Mouse (Mus musculus) intestine, embryonic 16.5 days (tissue): ENCODE data around the gene Col13a1. TPM values are rescaled to one million over a fixed set of nuclear protein-coding genes. Genes with fewer than 3 reads are reported as not detected.
A peak's percentile ranks its signal among the peaks of the same experiment; 100 is the strongest.

Experiments
- ATAC-seq: fragments of 200-750 bp; cut with Nextera tagmentation; 2 replicates; pipeline ENCODE4 v1.8.0; 2017; ENCODE audit warnings: moderate TSS enrichment, moderate library complexity
- H3K27ac ChIP-seq: fragments of 300-500 bp; sonication (generic); 2 replicates; pipeline ENCODE4 v1.5.1; 2014; ENCODE audit warnings: mild to moderate bottlenecking, low read length
- H3K27me3 ChIP-seq: fragments of 300-500 bp; sonication (generic); replicated peaks from 2 replicates; pipeline ENCODE4 v1.6.1; 2014; ENCODE audit warnings: low read length, control low read depth, mixed read lengths; ENCODE audit not compliant: control insufficient read depth, insufficient read depth
- H3K36me3 ChIP-seq: fragments of 300-500 bp; sonication (generic); 2 replicates; pipeline ENCODE4 v1.6.1; 2014; ENCODE audit warnings: low read length, control low read depth; ENCODE audit not compliant: control insufficient read depth, insufficient read depth
- H3K4me1 ChIP-seq: fragments of 300-500 bp; sonication (generic); 2 replicates; pipeline ENCODE4 v1.6.1; 2014; ENCODE audit warnings: low read length, control low read depth, mixed read lengths; ENCODE audit not compliant: control insufficient read depth, insufficient read depth
- H3K4me2 ChIP-seq: fragments of 300-500 bp; sonication (generic); 2 replicates; pipeline ENCODE4 v1.6.1; 2014; ENCODE audit warnings: low read depth, low read length, control low read depth
- H3K4me3 ChIP-seq: fragments of 300-500 bp; sonication (generic); 2 replicates; pipeline ENCODE4 v1.5.1; 2014; ENCODE audit warnings: mild to moderate bottlenecking, low read length
- H3K9ac ChIP-seq: fragments of 300-500 bp; sonication (generic); 2 replicates; pipeline ENCODE4 v1.6.1; 2014; ENCODE audit warnings: low read depth, low read length
- H3K9me3 ChIP-seq: fragments of 300-500 bp; sonication (generic); 2 replicates; pipeline ENCODE4 v1.6.1; 2016; ENCODE audit warnings: low read length, control low read depth; ENCODE audit not compliant: control insufficient read depth
- WGBS: fragments of 180-500 bp; shearing (Covaris S2); extraction: QIAGEN DNeasy Blood & Tissue Kit; methylation state at CpG from one replicate; pipeline ENCODE4 v1.1.7; 2014; 5-methylcytosine and 5-hydroxymethylcytosine counted together
- polyA plus RNA-seq: library from polyadenylated mRNA; unstranded; fragments of >200 nt; fragmentation: Nextera tagmentation; extraction: Ambion mirVana; gene quantifications from 2 replicates; pipeline ENCODE4 v1.2.1, GENCODE M21; 2015

The Col13a1 gene
- polyA plus RNA-seq, 1 experiment from 2014 or later, result 4.5 TPM

GRCm38 (mm10) chr10:61919496-61919895 lies 59.4 kb downstream of the Col13a1 start:
- H3K9ac ChIP-seq, result no peak overlapping the region
- no peak overlapping the region for H3K4me3 ChIP-seq
- peaks cover 9% of the 10 kb centered on the region for H3K4me1 ChIP-seq
- WGBS, result 72% methylated on average over 4 of the region's 4 CpGs
- no peak overlapping the region for H3K4me2 ChIP-seq
- no peaks in the 10 kb centered on the region for H3K27me3 ChIP-seq
- no peaks in the 10 kb centered on the region for H3K9me3 ChIP-seq
- no peaks in the 10 kb centered on the region for H3K36me3 ChIP-seq
- H3K27ac ChIP-seq, result peak overlapping the region; percentile 82
- no peak for ATAC-seq

- H3K4me1 ChIP-seq, result peaks cover 9% of the 10 kb centered on the region
- no peaks in the 10 kb centered on the region for H3K36me3 ChIP-seq
- H3K4me2 ChIP-seq, result no peak overlapping the region
- no peaks in the 10 kb centered on the region for H3K27me3 ChIP-seq
- no peak for ATAC-seq
- WGBS, result 94% methylated on average over 12 of the region's 12 CpGs
- no peak overlapping the region for H3K27ac ChIP-seq
- no peaks in the 10 kb centered on the region for H3K9me3 ChIP-seq
- H3K4me3 ChIP-seq, result no peak overlapping the region
- H3K9ac ChIP-seq, result no peak overlapping the region
Measured at GRCm38 (mm10) chr10:61917066-61917465, 61.8 kb downstream of the Col13a1 start.

DNA sequence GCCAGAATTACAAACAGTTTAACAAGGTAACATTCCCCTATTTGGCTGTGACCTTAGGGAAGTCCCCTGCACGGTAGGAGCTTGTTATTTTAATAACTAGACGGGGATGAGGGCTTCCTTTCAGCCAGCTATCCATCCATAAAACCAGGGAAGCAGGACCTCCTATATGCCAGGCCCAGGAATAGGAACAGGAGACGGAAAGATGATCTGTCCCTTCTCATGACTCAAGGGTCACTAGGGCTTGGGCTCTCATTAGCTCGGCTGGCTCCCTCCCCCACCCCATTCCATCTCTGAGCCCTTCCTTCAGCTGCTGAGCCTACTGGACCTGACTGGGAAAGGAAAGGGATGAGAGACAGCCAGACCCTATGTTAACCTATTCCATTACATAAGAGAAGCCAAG lies 67.1 kb downstream of the Col13a1 start:
- H3K4me2 ChIP-seq, result no peak overlapping the region
- 62% methylated on average over 4 of the region's 4 CpGs for WGBS
- H3K4me1 ChIP-seq, result no peaks in the 10 kb centered on the region
- H3K9ac ChIP-seq, result no peak overlapping the region
- H3K27me3 ChIP-seq, result no peaks in the 10 kb centered on the region
- no peaks in the 10 kb centered on the region for H3K36me3 ChIP-seq
- H3K4me3 ChIP-seq, result no peak overlapping the region
- no peak for ATAC-seq
- H3K27ac ChIP-seq, result no peak overlapping the region
- H3K9me3 ChIP-seq, result no peaks in the 10 kb centered on the region

GRCm38 (mm10) chr10:61909004-61909403 lies 69.9 kb downstream of the Col13a1 start:
- Histone ChIP-seq H3K27ac (no peak overlapping the region), H3K27me3 (no peaks in the 10 kb centered on the region), H3K4me1 (peaks cover 6% of the 10 kb centered on the region; the same call in 1 of the 2 replicates), H3K9ac (no peak overlapping the region), H3K36me3 (no peaks in the 10 kb centered on the region), H3K4me2 (no peak overlapping the region), H3K4me3 (no peak overlapping the region), H3K9me3 (no peaks in the 10 kb centered on the region)
- 66% methylated on average over 3 of the region's 3 CpGs for whole genome bisulfite sequencing
- ATAC-seq, result no peak

- Histone ChIP-seq H3K4me3 (no peak overlapping the region), H3K9ac (no peak overlapping the region), H3K4me2 (no peak overlapping the region), H3K27ac (no peak overlapping the region), H3K36me3 (no peaks in the 10 kb centered on the region), H3K4me1 (peaks cover 10% of the 10 kb centered on the region; the same call in 1 of the 2 replicates), H3K27me3 (no peaks in the 10 kb centered on the region), H3K9me3 (no peaks in the 10 kb centered on the region)
- 0 out of 2 replicates have a peak, but pooled peaks have one; percentile 21 for ATAC-seq
- 33% methylated on average over 5 of the region's 5 CpGs for WGBS
Measured at GRCm38 (mm10) chr10:61906226-61906625, 72.7 kb downstream of the Col13a1 start.

DNA sequence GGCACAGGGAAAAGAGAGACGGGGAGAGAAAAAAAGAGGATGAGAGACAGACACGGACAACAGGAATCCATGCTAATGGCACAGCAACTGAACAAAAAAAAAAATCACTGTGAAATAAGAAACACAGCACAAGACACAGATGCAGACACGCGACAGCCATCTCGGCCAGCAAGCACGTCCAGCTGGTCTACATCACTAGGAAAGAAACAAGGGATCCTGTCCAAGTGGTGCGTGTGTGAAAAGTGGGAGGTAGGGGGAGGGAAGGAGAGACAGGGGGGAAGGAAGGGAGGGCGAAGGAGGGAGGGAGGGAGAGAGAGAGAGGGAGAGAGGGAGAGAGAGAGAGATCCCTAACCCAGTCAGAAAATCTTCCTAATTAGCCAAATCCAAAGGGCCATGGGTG lies 73.6 kb downstream of the Col13a1 start:
- H3K4me1 ChIP-seq, result peaks cover 10% of the 10 kb centered on the region; the same call in 1 of the 2 replicates
- no peaks in the 10 kb centered on the region for H3K9me3 ChIP-seq
- no peaks in the 10 kb centered on the region for H3K36me3 ChIP-seq
- WGBS, result 40% methylated on average over 8 of the region's 8 CpGs
- no peaks in the 10 kb centered on the region for H3K27me3 ChIP-seq
- peak overlapping the region; percentile 31 for H3K27ac ChIP-seq
- no peak overlapping the region for H3K9ac ChIP-seq
- H3K4me3 ChIP-seq, result no peak overlapping the region
- ATAC-seq, result peak; percentile 72
- no peak overlapping the region for H3K4me2 ChIP-seq

DNA sequence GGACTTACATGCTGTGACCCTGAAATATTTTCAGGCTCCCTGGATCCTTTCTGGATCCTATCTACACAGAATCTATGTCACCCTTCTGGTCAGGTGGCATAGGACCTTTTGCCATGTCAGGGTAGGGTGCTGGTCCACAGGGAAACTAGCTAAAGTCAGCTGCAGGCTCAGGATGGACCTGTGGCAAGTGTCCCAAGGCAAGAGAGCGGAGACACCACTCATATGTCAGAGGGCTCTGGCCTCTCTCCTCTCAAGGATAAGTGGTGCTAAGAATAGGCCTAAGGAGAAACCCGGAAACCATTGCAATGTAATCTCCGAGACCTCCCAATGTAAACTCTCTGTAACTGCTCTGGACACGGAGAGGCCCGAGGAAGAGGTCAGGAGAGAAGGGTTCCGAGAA lies 80.8 kb downstream of the Col13a1 start:
- ATAC-seq, result no peak
- Histone ChIP-seq H3K27ac (no peak overlapping the region), H3K4me3 (no peak overlapping the region), H3K36me3 (no peaks in the 10 kb centered on the region), H3K4me1 (peaks cover 4% of the 10 kb centered on the region; the same call in 1 of the 2 replicates), H3K9me3 (no peaks in the 10 kb centered on the region), H3K27me3 (no peaks in the 10 kb centered on the region), H3K4me2 (no peak overlapping the region), H3K9ac (no peak overlapping the region)
- WGBS, result 57% methylated on average over 6 of the region's 6 CpGs

- Histone ChIP-seq H3K36me3 (no peaks in the 10 kb centered on the region), H3K9ac (no peak overlapping the region), H3K27me3 (no peaks in the 10 kb centered on the region), H3K27ac (no peak overlapping the region), H3K4me3 (no peak overlapping the region), H3K4me2 (no peak overlapping the region), H3K4me1 (no peaks in the 10 kb centered on the region), H3K9me3 (no peaks in the 10 kb centered on the region)
- no peak for ATAC-seq
- 86% methylated on average over 5 of the region's 5 CpGs for WGBS
Measured at GRCm38 (mm10) chr10:61894564-61894963, 84.3 kb downstream of the Col13a1 start.

DNA sequence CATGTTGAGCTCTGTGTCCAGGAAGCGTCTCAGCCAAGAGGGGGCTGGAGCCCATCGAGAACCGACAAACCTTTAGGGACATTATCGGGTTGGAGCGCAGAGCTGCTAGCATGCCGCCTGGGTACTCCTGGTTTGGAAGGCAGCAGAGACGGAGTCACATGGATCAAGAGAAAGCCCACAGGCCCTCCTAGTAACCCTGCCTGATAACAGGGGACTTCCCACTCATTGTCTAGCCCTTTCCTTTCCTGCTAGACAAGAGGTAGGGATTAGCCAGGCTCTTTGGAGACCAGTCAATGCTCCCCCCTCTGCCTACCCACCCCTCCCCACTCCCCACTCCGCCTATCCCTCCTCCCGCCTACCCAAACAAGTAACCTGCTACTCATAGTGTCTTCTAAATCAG lies 87.8 kb downstream of the Col13a1 start:
- 70% methylated on average over 9 of the region's 9 CpGs for WGBS
- Histone ChIP-seq H3K9ac (no peak overlapping the region), H3K27me3 (no peaks in the 10 kb centered on the region), H3K27ac (no peak overlapping the region), H3K4me2 (no peak overlapping the region), H3K36me3 (no peaks in the 10 kb centered on the region), H3K9me3 (no peaks in the 10 kb centered on the region), H3K4me3 (no peak overlapping the region), H3K4me1 (no peaks in the 10 kb centered on the region)
- ATAC-seq, result no peak

DNA sequence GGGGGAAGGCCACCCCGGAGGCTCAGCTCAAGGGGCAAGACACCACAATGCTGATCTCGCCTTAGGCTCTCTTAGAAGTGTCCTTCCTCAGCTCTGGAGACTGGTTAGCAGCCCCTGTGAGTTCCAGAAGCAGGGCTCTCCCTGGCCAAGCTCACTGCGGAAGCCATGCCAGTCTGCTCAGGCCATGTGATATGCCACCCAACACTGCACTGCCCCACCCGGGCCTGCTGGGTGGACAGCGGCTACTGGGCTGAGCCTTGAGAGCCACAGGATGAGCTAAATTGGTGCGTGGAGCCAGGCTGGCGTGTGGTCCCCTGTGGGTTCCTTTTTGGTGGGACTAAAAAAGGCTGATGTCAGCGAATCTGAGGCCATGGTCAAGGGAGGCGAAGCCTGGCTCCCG lies 88.6 kb downstream of the Col13a1 start:
- no peak overlapping the region for H3K27ac ChIP-seq
- no peaks in the 10 kb centered on the region for H3K27me3 ChIP-seq
- no peaks in the 10 kb centered on the region for H3K4me1 ChIP-seq
- H3K4me3 ChIP-seq, result no peak overlapping the region
- no peaks in the 10 kb centered on the region for H3K9me3 ChIP-seq
- no peak for ATAC-seq
- no peaks in the 10 kb centered on the region for H3K36me3 ChIP-seq
- 94% methylated on average over 10 of the region's 10 CpGs for WGBS
- H3K9ac ChIP-seq, result no peak overlapping the region
- no peak overlapping the region for H3K4me2 ChIP-seq
